Mouse (Mus musculus) lung, embryonic 15.5 days (tissue): ENCODE data around the gene Kcnj10. TPM values are rescaled to one million over a fixed set of nuclear protein-coding genes. Genes with fewer than 3 reads are reported as not detected.

Experiments
- ATAC-seq: fragments of 200-750 bp; cut with Nextera tagmentation; 2 replicates; pipeline ENCODE4 v1.8.0; 2017; ENCODE audit warnings: moderate number of reproducible peaks, borderline replicate concordance; ENCODE audit not compliant: low FRiP score, low TSS enrichment; ENCODE audit errors: extremely low read depth
- H3K27ac ChIP-seq: fragments of 300-500 bp; sonication (generic); 2 replicates; pipeline ENCODE4 v1.5.1; 2015; ENCODE audit warnings: moderate library complexity, mild to moderate bottlenecking, inconsistent platforms
- H3K27me3 ChIP-seq: fragments of 300-500 bp; sonication (generic); 2 replicates; pipeline ENCODE4 v1.6.1; 2015; ENCODE audit warnings: inconsistent platforms
- H3K36me3 ChIP-seq: fragments of 300-500 bp; sonication (generic); 2 replicates; pipeline ENCODE4 v1.6.1; 2015; ENCODE audit warnings: inconsistent platforms
- H3K4me1 ChIP-seq: fragments of 300-500 bp; sonication (generic); 2 replicates; pipeline ENCODE4 v1.6.1; 2015; ENCODE audit warnings: inconsistent platforms
- H3K4me2 ChIP-seq: fragments of 300-500 bp; sonication (generic); 2 replicates; pipeline ENCODE4 v1.6.1; 2015; ENCODE audit warnings: inconsistent platforms, mild to moderate bottlenecking, moderate library complexity
- H3K4me3 ChIP-seq: fragments of 300-500 bp; sonication (generic); 2 replicates; pipeline ENCODE4 v1.5.1; 2015; ENCODE audit warnings: mild to moderate bottlenecking, inconsistent platforms
- H3K9ac ChIP-seq: fragments of 300-500 bp; sonication (generic); 2 replicates; pipeline ENCODE4 v1.6.1; 2015; ENCODE audit warnings: inconsistent platforms
- H3K9me3 ChIP-seq: fragments of 300-500 bp; sonication (generic); 2 replicates; pipeline ENCODE4 v1.6.1; 2016; ENCODE audit warnings: inconsistent platforms
- WGBS: fragments of 180-500 bp; shearing (Covaris S2); methylation state at CpG from one replicate; pipeline ENCODE4 v1.1.7; 2015; 5-methylcytosine and 5-hydroxymethylcytosine counted together
- polyA plus RNA-seq: library from polyadenylated mRNA; unstranded; fragments of >200 nt; fragmentation: Nextera tagmentation; extraction: Ambion mirVana; gene quantifications from 2 replicates; pipeline ENCODE4 v1.2.1, GENCODE M21; 2015

The Kcnj10 gene
- polyA plus RNA-seq, 1 experiment from 2014 or later: 0.21 TPM

GRCm38 (mm10) chr1:172418642-172419041 lies 77.6 kb downstream of the Kcnj10 start:
- Histone ChIP-seq H3K36me3 (no peaks in the 10 kb centered on the region), H3K4me1 (no peaks in the 10 kb centered on the region), H3K9ac (no peak overlapping the region), H3K27ac (no peak overlapping the region), H3K4me3 (no peak overlapping the region), H3K4me2 (no peak overlapping the region), H3K9me3 (no peaks in the 10 kb centered on the region), H3K27me3 (no peaks in the 10 kb centered on the region)
- no peak for ATAC-seq
- 55% methylated on average over 3 of the region's 3 CpGs for WGBS

GRCm38 (mm10) chr1:172420181-172420580 lies 79.2 kb downstream of the Kcnj10 start:
- H3K4me2 ChIP-seq: no peak overlapping the region
- no peaks in the 10 kb centered on the region for H3K4me1 ChIP-seq
- H3K27ac ChIP-seq: no peak overlapping the region
- H3K9me3 ChIP-seq: no peaks in the 10 kb centered on the region
- no peaks in the 10 kb centered on the region for H3K36me3 ChIP-seq
- no peak overlapping the region for H3K9ac ChIP-seq
- H3K4me3 ChIP-seq: no peak overlapping the region
- no peaks in the 10 kb centered on the region for H3K27me3 ChIP-seq
- 67% methylated on average over 6 of the region's 6 CpGs for WGBS
- no peak for ATAC-seq

GRCm38 (mm10) chr1:172423393-172423792 lies 82.4 kb downstream of the Kcnj10 start:
- no peak overlapping the region for H3K27ac ChIP-seq
- WGBS: 37% methylated on average over 1 of the region's 1 CpGs
- peak; percentile 27; the same call in 1 of the 2 replicates for ATAC-seq
- no peaks in the 10 kb centered on the region for H3K4me1 ChIP-seq
- no peak overlapping the region for H3K4me2 ChIP-seq
- H3K27me3 ChIP-seq: no peaks in the 10 kb centered on the region
- H3K36me3 ChIP-seq: no peaks in the 10 kb centered on the region
- H3K4me3 ChIP-seq: no peak overlapping the region
- no peak overlapping the region for H3K9ac ChIP-seq
- H3K9me3 ChIP-seq: no peaks in the 10 kb centered on the region

Other genes with a start within 250 kb of the Kcnj10 start
- 117 and 123 TPM in 2 replicates for gene Pex19, start 214.5 kb upstream of the Kcnj10 start, polyA plus RNA-seq
- 131 and 134 TPM in 2 replicates for gene Dcaf8, start 193.1 kb upstream of the Kcnj10 start, polyA plus RNA-seq
- 142 and 146 TPM in 2 replicates for gene Pea15a, start 134.4 kb upstream of the Kcnj10 start, polyA plus RNA-seq
- gene Casq1, start 121.3 kb upstream of the Kcnj10 start, polyA plus RNA-seq: 8.5 and 10.0 TPM in 2 replicates
- gene Atp1a4, start 82.8 kb upstream of the Kcnj10 start, polyA plus RNA-seq: not detected in 2 replicates
- gene Igsf8, start 79.6 kb upstream of the Kcnj10 start, polyA plus RNA-seq: 46.2 and 49.4 TPM in 2 replicates
- gene Atp1a2, start 43.1 kb upstream of the Kcnj10 start, polyA plus RNA-seq: 5.7 and 6.2 TPM in 2 replicates
- 0.04 TPM in 1 of 2 replicates, not detected in the other for gene Kcnj9, start 11.9 kb upstream of the Kcnj10 start, polyA plus RNA-seq
- 5.4 and 5.7 TPM in 2 replicates for gene Pigm, start 35.3 kb downstream of the Kcnj10 start, polyA plus RNA-seq
- 0.31 and 0.51 TPM in 2 replicates for gene Slamf9, start 134.1 kb downstream of the Kcnj10 start, polyA plus RNA-seq
- gene Igsf9, start 140.6 kb downstream of the Kcnj10 start, polyA plus RNA-seq: 21.7 and 22.5 TPM in 2 replicates
- gene Tagln2, start 158.8 kb downstream of the Kcnj10 start, polyA plus RNA-seq: 541 and 580 TPM in 2 replicates
- gene Cfap45, start 179.6 kb downstream of the Kcnj10 start, polyA plus RNA-seq: 8.1 and 10.7 TPM in 2 replicates
- 0.24 and 0.47 TPM in 2 replicates for gene Vsig8, start 214.7 kb downstream of the Kcnj10 start, polyA plus RNA-seq
- gene Slamf8, start 249.4 kb downstream of the Kcnj10 start, polyA plus RNA-seq: 0.09 TPM in 1 of 2 replicates, not detected in the other